Mouse (Mus musculus): ENCODE measurements around the gene Trpv6. TPM values are rescaled to one million over a fixed set of nuclear protein-coding genes. Genes with fewer than 3 reads are reported as not detected.

Gene Trpv6
- total RNA-seq, 2 experiments from 2014 or later: not detected

GRCm38 (mm10) chr6:41621241-41621990 is 14.8 kb downstream of the Trpv6 start:
- DNase-seq: no peak

- no peak for DNase-seq
Observed at GRCm38 (mm10) chr6:41620173-41620798, 15.9 kb downstream of the Trpv6 start.

- no peak for DNase-seq
Observed at GRCm38 (mm10) chr6:41607637-41608036, 28.6 kb downstream of the Trpv6 start.

- DNase-seq: peak; percentile 19
Observed at GRCm38 (mm10) chr6:41606214-41606613, 30.0 kb downstream of the Trpv6 start.

GRCm38 (mm10) chr6:41605794-41606104 is 30.5 kb downstream of the Trpv6 start:
- no peak for DNase-seq

GRCm38 (mm10) chr6:41605061-41605793 is 31.0 kb downstream of the Trpv6 start, which contains the start of gene Ephb6:
TSS of gene Ephb6 (plus strand) at chr6:41605482.
- peak; percentile 73 for DNase-seq

GRCm38 (mm10) chr6:41604401-41605050 is 31.7 kb downstream of the Trpv6 start:
- DNase-seq: peak; percentile 20

GRCm38 (mm10) chr6:41582189-41582588 is 54.0 kb downstream of the Trpv6 start:
- no peak for DNase-seq

GRCm38 (mm10) chr6:41581295-41581694 is 54.9 kb downstream of the Trpv6 start:
- no peak for DNase-seq

GRCm38 (mm10) chr6:41577297-41577696 is 58.9 kb downstream of the Trpv6 start:
- no peak for DNase-seq

- no peak for DNase-seq
Observed at GRCm38 (mm10) chr6:41576526-41577097, 59.6 kb downstream of the Trpv6 start.

Other genes with a start within 250 kb of the Trpv6 start
- gene Gm5771, start 244.0 kb downstream of the Trpv6 start, total RNA-seq (2021): not detected
- not detected for gene Gm10334, start 190.3 kb downstream of the Trpv6 start, total RNA-seq (2021)
- not detected for gene Prss1, start 177.5 kb downstream of the Trpv6 start, total RNA-seq (2021)
- gene Prss2, start 114.6 kb downstream of the Trpv6 start, total RNA-seq (2021): not detected
- gene Ephb6, start 30.9 kb downstream of the Trpv6 start, total RNA-seq (2021): 1 to 10 TPM; 2.2 to 4.7 TPM
- gene Trpv5, start 44.4 kb upstream of the Trpv6 start, total RNA-seq (2021): not detected
- gene Llcfc1, start 48.0 kb upstream of the Trpv6 start, total RNA-seq (2021): not detected
- 1 to 10 TPM in 1 of 2 experiments, not detected in 1; 2.3 TPM for gene Kel, start 67.9 kb upstream of the Trpv6 start, total RNA-seq (2021)
- gene Olfr459, start 138.8 kb upstream of the Trpv6 start, total RNA-seq (2021): not detected
- not detected for gene Pip, start 211.1 kb upstream of the Trpv6 start, total RNA-seq (2021)
- not detected for gene Sval2, start 216.6 kb upstream of the Trpv6 start, total RNA-seq (2021)